Mouse (Mus musculus) brain, adult 2 months (tissue): ENCODE measurements around the gene Duoxa1.
"Not testable (repeated sequence)": the region's sequence is repeated elsewhere in the genome, so short reads cannot be mapped to it uniquely, and the experiment has no call there.

Experiments used
- DNase-seq: peaks from one replicate; pipeline ENCODE4 v3.0.0; 2011; ENCODE audit warnings: low read depth, low spot score

Gene Duoxa1

GRCm38 (mm10) chr2:122330317-122330716, 16.8 kb upstream of the Duoxa1 start:
- DNase-seq, result not testable (repeated sequence)

GRCm38 (mm10) chr2:122327986-122328385, 14.5 kb upstream of the Duoxa1 start:
- no peak for DNase-seq

GRCm38 (mm10) chr2:122325361-122325760, 11.8 kb upstream of the Duoxa1 start:
- no peak for DNase-seq

- DNase-seq, result no peak
Observed at GRCm38 (mm10) chr2:122324586-122324985, 11.1 kb upstream of the Duoxa1 start.

GRCm38 (mm10) chr2:122323960-122324359, 10.4 kb upstream of the Duoxa1 start:
- DNase-seq, result no peak

GRCm38 (mm10) chr2:122317384-122317783, 3.9 kb upstream of the Duoxa1 start:
- no peak for DNase-seq

- DNase-seq, result no peak
Observed at GRCm38 (mm10) chr2:122315372-122315771, 1.8 kb upstream of the Duoxa1 start, which contains the start of gene Duox1. Gene Duox1 (plus strand): TSS chr2:122315672.

GRCm38 (mm10) chr2:122312722-122313417, 660 bp downstream of the Duoxa1 start:
- peak; percentile 61 for DNase-seq

- no peak for DNase-seq
Observed at GRCm38 (mm10) chr2:122311561-122311960, 2.0 kb downstream of the Duoxa1 start.

GRCm38 (mm10) chr2:122309647-122310046, 3.9 kb downstream of the Duoxa1 start:
- DNase-seq, result peak; percentile 31

- peak; percentile 38 for DNase-seq
Observed at GRCm38 (mm10) chr2:122306184-122306583, 7.3 kb downstream of the Duoxa1 start.

- no peak for DNase-seq
Observed at GRCm38 (mm10) chr2:122305097-122305892, 8.2 kb downstream of the Duoxa1 start.

GRCm38 (mm10) chr2:122304544-122304943, 9.0 kb downstream of the Duoxa1 start:
- DNase-seq, result no peak

- DNase-seq, result peak; percentile 82
Observed at GRCm38 (mm10) chr2:122302574-122303241, 10.8 kb downstream of the Duoxa1 start.

GRCm38 (mm10) chr2:122301921-122302573, 11.5 kb downstream of the Duoxa1 start:
- DNase-seq, result no peak

- peak; percentile 49 for DNase-seq
Observed at GRCm38 (mm10) chr2:122301081-122301920, 12.2 kb downstream of the Duoxa1 start.

- DNase-seq, result no peak
Observed at GRCm38 (mm10) chr2:122300656-122301020, 12.9 kb downstream of the Duoxa1 start.

- DNase-seq, result no peak
Observed at GRCm38 (mm10) chr2:122299911-122300655, 13.4 kb downstream of the Duoxa1 start.

GRCm38 (mm10) chr2:122298596-122299490, 14.7 kb downstream of the Duoxa1 start, which contains the start of gene Duoxa2:
Gene Duoxa2 (plus strand): TSS chr2:122298900.
- no peak for DNase-seq
